Mouse (Mus musculus) liver, embryonic 11.5 days (tissue): ENCODE measurements around the gene Parp3. TPM values are rescaled to one million over a fixed set of nuclear protein-coding genes. Genes with fewer than 3 reads are reported as not detected.

Experiments
- polyA plus RNA-seq: library from polyadenylated mRNA; unstranded; fragments of >200 nt; fragmentation: Nextera tagmentation; extraction: Ambion mirVana; gene quantifications from 2 replicates; pipeline ENCODE4 v1.2.1, GENCODE M21; 2014

The Parp3 gene
- polyA plus RNA-seq, 1 experiment from 2014 or later = 1.6 TPM

Other genes starting within 250 kb of the Parp3 start
- 57.4 and 67.9 TPM in 2 replicates for gene Alas1, start 228.3 kb downstream of the Parp3 start, polyA plus RNA-seq
- gene Poc1a, start 195.9 kb downstream of the Parp3 start, polyA plus RNA-seq = 36.6 and 39.0 TPM in 2 replicates
- 17.8 and 18.1 TPM in 2 replicates for gene Dusp7, start 108.3 kb downstream of the Parp3 start, polyA plus RNA-seq
- gene Rpl29, start 47.5 kb downstream of the Parp3 start, polyA plus RNA-seq = 1,192 and 1,256 TPM in 2 replicates
- gene Acy1, start 38.6 kb downstream of the Parp3 start, polyA plus RNA-seq = 51.1 and 52.3 TPM in 2 replicates
- 19.5 and 19.7 TPM in 2 replicates for gene Abhd14b, start 29.5 kb downstream of the Parp3 start, polyA plus RNA-seq
- gene Abhd14a, start 29.3 kb downstream of the Parp3 start, polyA plus RNA-seq = 53.6 and 54.0 TPM in 2 replicates
- gene Pcbp4, start 23.7 kb downstream of the Parp3 start, polyA plus RNA-seq = 62.4 and 63.2 TPM in 2 replicates
- gene Gpr62, start 11.0 kb downstream of the Parp3 start, polyA plus RNA-seq = 0.11 TPM in 1 of 2 replicates, not detected in the other
- gene Rrp9, start 986 bp downstream of the Parp3 start, polyA plus RNA-seq = 85.4 and 92.8 TPM in 2 replicates
- not detected in 2 replicates for gene Iqcf1, start 23.0 kb upstream of the Parp3 start, polyA plus RNA-seq
- not detected in 2 replicates for gene Iqcf5, start 37.6 kb upstream of the Parp3 start, polyA plus RNA-seq
- gene Iqcf3, start 84.7 kb upstream of the Parp3 start, polyA plus RNA-seq = not detected in 2 replicates
- gene Iqcf4, start 94.0 kb upstream of the Parp3 start, polyA plus RNA-seq = not detected in 2 replicates
- gene Iqcf6, start 149.6 kb upstream of the Parp3 start, polyA plus RNA-seq = not detected in 2 replicates
- gene Grm2, start 179.1 kb upstream of the Parp3 start, polyA plus RNA-seq = not detected in 2 replicates
- gene Tex264, start 209.0 kb upstream of the Parp3 start, polyA plus RNA-seq = 29.3 and 33.1 TPM in 2 replicates